Mouse (Mus musculus) heart, adult 2 months (tissue): ENCODE data around the gene Pla2g4b.

Source experiments
- CTCF ChIP-seq: fragments of 200-600 bp; IDR thresholded peaks from 2 replicates; pipeline ENCODE4 v1.8.1; 2022; ENCODE audit warnings: antibody characterized with exemption, mild to moderate bottlenecking, moderate library complexity
- EP300 ChIP-seq: fragments of 200-500 bp; IDR thresholded peaks from 2 replicates; pipeline ENCODE4 v1.6.1; 2011; ENCODE audit warnings: low read depth, low read length, control low read depth; ENCODE audit not compliant: insufficient read depth
- POLR2A ChIP-seq: fragments of 200-500 bp; IDR thresholded peaks from 2 replicates; pipeline ENCODE4 v1.6.1; 2011; ENCODE audit warnings: mild to moderate bottlenecking, low read depth, low read length, control low read depth; ENCODE audit not compliant: insufficient read depth

- TF ChIP-seq POLR2A (no peak), CTCF (no peak), EP300 (no peak)
Observed at GRCm38 (mm10) chr2:120040991-120041390, 7.8 kb downstream of the Pla2g4b start.
